Comparison of ENCODE assay signal across 14 mouse cellular contexts in the genomic region with DNA sequence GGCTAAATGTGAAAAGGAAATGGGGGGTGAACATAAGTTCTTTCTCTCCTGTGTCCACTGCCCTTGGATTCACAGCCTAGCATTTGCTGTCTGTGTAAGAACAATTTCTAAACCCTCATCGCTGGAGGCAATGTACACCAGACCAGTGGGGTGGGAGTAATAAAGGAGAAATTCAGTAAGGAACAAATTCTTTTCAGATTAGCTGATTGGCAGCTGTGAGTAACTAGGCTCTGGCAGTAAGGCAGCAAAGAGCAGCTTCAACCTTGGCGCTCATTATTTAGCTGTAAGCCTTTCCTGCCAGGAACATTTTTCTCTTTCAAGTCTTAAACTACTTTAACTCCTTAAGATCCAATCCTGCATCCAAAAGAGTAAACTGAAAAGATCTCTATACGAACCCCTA.
DNase-seq lines count a peak whose midpoint lies in the region; ATAC-seq lines count a peak whose summit lies in the region.
"Had no signal": no experiment of that assay in that cellular context is flagged by ENCODE, and none has a peak within 500 bp of the region (broad histone marks: within the 10 kb centered on the region; RNA-seq: fewer than 3 reads in every experiment).

No protein-coding gene starts in this region.

- H3K9ac ChIP-seq in forebrain, embryonic 13.5 days: no peak overlapping the region; the same call in 1 of the 2 replicates
- H3K9ac ChIP-seq in forebrain, embryonic 15.5 days (replicated peaks): no peak overlapping the region; the same call in 1 of the 2 replicates
- no peak overlapping the region for H3K9ac ChIP-seq in limb, embryonic 13.5 days
- H3K9ac ChIP-seq: embryonic facial prominence, embryonic 15.5 days had no signal

- 9% methylated on average over 3 of the region's 3 CpGs for WGBS in forebrain, embryonic 13.5 days
- 43% methylated on average over 3 of the region's 3 CpGs for WGBS in forebrain, embryonic 10.5 days
- 8% methylated on average over 3 of the region's 3 CpGs for WGBS in forebrain, embryonic 15.5 days
- WGBS in limb, embryonic 13.5 days: 15% methylated on average over 3 of the region's 3 CpGs

- no peak overlapping the region for H3K4me2 ChIP-seq in forebrain, embryonic 13.5 days
- no peak overlapping the region for H3K4me2 ChIP-seq in forebrain, embryonic 15.5 days (replicated peaks)
- H3K4me2 ChIP-seq in limb, embryonic 13.5 days (replicated peaks): peak overlapping the region; percentile 45
- H3K4me2 ChIP-seq: embryonic facial prominence, embryonic 15.5 days had no signal

- H3K27ac ChIP-seq in forebrain, embryonic 13.5 days: peak overlapping the region; percentile 40; the same call in 1 of the 2 replicates
- H3K27ac ChIP-seq in forebrain, embryonic 10.5 days: no peak overlapping the region; the same call in 1 of the 2 replicates
- peak overlapping the region; percentile 47 for H3K27ac ChIP-seq in forebrain, embryonic 15.5 days (replicated peaks)
- H3K27ac ChIP-seq in limb, embryonic 13.5 days: peak overlapping the region; percentile 58; the same call in 1 of the 2 replicates
- H3K27ac ChIP-seq: embryonic facial prominence, embryonic 15.5 days had no signal

- peaks cover 25% of the 10 kb centered on the region for H3K4me1 ChIP-seq in forebrain, embryonic 13.5 days
- peaks cover 24% of the 10 kb centered on the region for H3K4me1 ChIP-seq in forebrain, embryonic 10.5 days
- peaks cover 28% of the 10 kb centered on the region for H3K4me1 ChIP-seq in forebrain, embryonic 15.5 days
- peaks cover 31% of the 10 kb centered on the region for H3K4me1 ChIP-seq in limb, embryonic 13.5 days
- H3K4me1 ChIP-seq: embryonic facial prominence, embryonic 15.5 days; megakaryocyte, embryonic 14.5 days had no signal

- no peaks in the 10 kb centered on the region for H3K27me3 ChIP-seq in forebrain, embryonic 13.5 days
- no peaks in the 10 kb centered on the region for H3K27me3 ChIP-seq in forebrain, embryonic 10.5 days (ENCODE audit: poor library complexity, severe bottlenecking)
- no peaks in the 10 kb centered on the region for H3K27me3 ChIP-seq in forebrain, embryonic 15.5 days
- no peaks in the 10 kb centered on the region for H3K27me3 ChIP-seq in limb, embryonic 13.5 days
- H3K27me3 ChIP-seq: embryonic facial prominence, embryonic 15.5 days; megakaryocyte, embryonic 14.5 days had no signal

- no peak; the same call in 1 of the 2 replicates for ATAC-seq in forebrain, embryonic 13.5 days
- ATAC-seq in forebrain, embryonic 15.5 days (replicated peaks): peak; percentile 55
- ATAC-seq in limb, embryonic 13.5 days (ENCODE audit: low FRiP score, low read depth): 0 out of 2 replicates have a peak, but pooled peaks have one; percentile 12
- ATAC-seq in granulocyte monocyte progenitor cell, adult 5-6 weeks (replicated peaks; ENCODE audit: poor library complexity, severe bottlenecking): no peak

- H3K36me3 ChIP-seq in forebrain, embryonic 13.5 days (ENCODE audit: poor library complexity, severe bottlenecking): no peaks in the 10 kb centered on the region
- no peaks in the 10 kb centered on the region for H3K36me3 ChIP-seq in forebrain, embryonic 10.5 days (replicated peaks)
- H3K36me3 ChIP-seq in forebrain, embryonic 15.5 days: no peaks in the 10 kb centered on the region
- no peaks in the 10 kb centered on the region for H3K36me3 ChIP-seq in limb, embryonic 13.5 days
- H3K36me3 ChIP-seq: embryonic facial prominence, embryonic 15.5 days had no signal

- H3K4me3 ChIP-seq in forebrain, embryonic 13.5 days: no peak overlapping the region
- H3K4me3 ChIP-seq in forebrain, embryonic 10.5 days: no peak overlapping the region
- no peak overlapping the region for H3K4me3 ChIP-seq in forebrain, embryonic 15.5 days
- no peak overlapping the region for H3K4me3 ChIP-seq in limb, embryonic 13.5 days
- H3K4me3 ChIP-seq: embryonic facial prominence, embryonic 15.5 days; megakaryocyte, embryonic 14.5 days had no signal

- no peak for DNase-seq in forebrain, embryonic 10.5 days (ENCODE audit: extremely low spot score, low spot score)
- peak; percentile 24 for DNase-seq in Muller cell, postnatal 12 days (ENCODE audit: inconsistent ontology term)
- DNase-seq in T-cell, adult 2 months (ENCODE audit: low spot score): no peak
- no peak for DNase-seq in kidney, postnatal 36 days
- DNase-seq: adrenal gland, adult 8-10 months; cerebellum, adult 9-11 months; gastrocnemius, postnatal 36 days; kidney, postnatal 25 days had no signal

- no peaks in the 10 kb centered on the region for H3K9me3 ChIP-seq in forebrain, embryonic 13.5 days (replicated peaks)
- H3K9me3 ChIP-seq in forebrain, embryonic 10.5 days: no peaks in the 10 kb centered on the region
- no peaks in the 10 kb centered on the region for H3K9me3 ChIP-seq in forebrain, embryonic 15.5 days
- no peaks in the 10 kb centered on the region for H3K9me3 ChIP-seq in limb, embryonic 13.5 days
- H3K9me3 ChIP-seq: embryonic facial prominence, embryonic 15.5 days had no signal

Comparison
In these comparisons a context has a peak if more than half of its experiments do, and no peak if none do; other contexts are left out.
1. ATAC-seq: peak in forebrain, embryonic 15.5 days (single experiment) and limb, embryonic 13.5 days (single experiment); none in forebrain, embryonic 13.5 days (single experiment) and granulocyte monocyte progenitor cell, adult 5-6 weeks (single experiment).